Mouse (Mus musculus) Patski (cell line): ENCODE measurements around the gene Prune2. TPM values are rescaled to one million over a fixed set of nuclear protein-coding genes. Genes with fewer than 3 reads are reported as not detected.
A peak's percentile ranks its signal among the peaks of the same experiment; 100 is the strongest.

Experiments
- ATAC-seq: fragments of 100-300 bp; one replicate; pipeline ENCODE4 v1.8.0; 2021
- CTCF ChIA-PET: fragments of 350-600 bp; sonication (Branson Sonifier 250); formaldehyde crosslinking; loops from one replicate; lab custom pipeline; 2022; ENCODE audit warnings: inconsistent platforms; lab: Charles Lee
- POLR2A ChIA-PET: fragments of 350-600 bp; sonication (Branson Sonifier 250); formaldehyde crosslinking; loops from one replicate; lab custom pipeline; 2022; ENCODE audit warnings: antibody characterized with exemption, inconsistent platforms; lab: Charles Lee
- DNase-seq: peaks from one replicate; pipeline ENCODE4 v3.0.0-alpha.2; 2011; ENCODE audit warnings: low read depth, low spot score
- H3K27me3 ChIP-seq: fragments of 371-371 bp; one replicate; pipeline ENCODE4 v1.5.1; 2021
- CTCF ChIP-seq: fragments of 100-300 bp; IDR thresholded peaks from one replicate; pipeline ENCODE4 v1.5.1; 2021
- in situ Hi-C: fragments of 300-500 bp; cut with MboI; formaldehyde crosslinking; loops from 3 replicates; pipeline ENCODE4 v1.11.1; 2018; ENCODE audit warnings: low pct_unique_long_range_greater_than_20kb, mixed read lengths
- polyA plus RNA-seq: library from polyadenylated mRNA; unstranded; gene quantifications from one replicate; pipeline ENCODE4 v1.2.3, GENCODE M21; 2021

The Prune2 gene
- 0.33 TPM for polyA plus RNA-seq

DNA sequence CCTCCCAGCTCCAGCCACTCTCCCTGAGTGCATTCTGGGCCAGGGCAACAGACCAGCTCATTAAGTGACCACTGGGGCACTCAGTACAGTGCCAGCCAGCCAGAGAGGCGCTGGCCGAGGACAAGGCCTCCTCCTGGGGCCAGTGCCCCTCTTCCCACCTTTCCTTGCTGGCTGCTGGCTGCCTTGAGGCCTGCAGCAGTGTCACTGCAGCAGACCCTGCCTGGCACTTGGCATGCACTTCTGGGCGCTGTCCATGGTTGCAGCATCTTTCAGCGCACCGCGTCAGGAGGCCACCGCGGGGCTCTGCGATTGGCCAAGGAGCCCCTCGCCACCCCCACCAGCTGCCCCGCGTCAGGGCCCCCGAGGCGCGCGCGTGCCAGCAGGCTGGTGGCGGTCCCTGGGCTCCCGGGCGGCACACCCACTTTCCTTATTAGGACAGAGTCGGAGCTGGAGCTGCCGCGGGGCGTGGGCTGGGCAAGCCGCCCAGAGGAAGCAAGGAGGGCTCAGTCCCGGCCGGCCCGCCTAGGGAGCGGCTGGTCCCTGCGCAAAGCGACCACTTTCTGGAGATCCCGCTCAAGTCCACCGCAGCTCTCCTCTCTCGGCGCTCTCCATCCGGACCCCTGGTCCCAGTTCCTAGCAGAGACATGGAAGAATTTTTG lies at the start of gene Prune2:
TSS of gene Prune2 (plus strand) at position 506 of the 659 bp plus-strand sequence.
- ATAC-seq (peak; percentile 92), DNase-seq (peak; percentile 34)
- TF ChIP-seq CTCF: no peak
- H3K27me3 ChIP-seq: peaks cover 23% of the 10 kb centered on the region
- ChIA-PET CTCF (interaction anchor here (1.2 kb wide), 1 partner anchor 52 kb away, joined by 3 read pairs; no protein-coding TSS in a partner anchor), POLR2A (interaction anchor here (0.6 kb wide), 1 partner anchor 293 kb away, joined by 4 read pairs; no protein-coding TSS in a partner anchor)
- in situ Hi-C loops: no loop called here

DNA sequence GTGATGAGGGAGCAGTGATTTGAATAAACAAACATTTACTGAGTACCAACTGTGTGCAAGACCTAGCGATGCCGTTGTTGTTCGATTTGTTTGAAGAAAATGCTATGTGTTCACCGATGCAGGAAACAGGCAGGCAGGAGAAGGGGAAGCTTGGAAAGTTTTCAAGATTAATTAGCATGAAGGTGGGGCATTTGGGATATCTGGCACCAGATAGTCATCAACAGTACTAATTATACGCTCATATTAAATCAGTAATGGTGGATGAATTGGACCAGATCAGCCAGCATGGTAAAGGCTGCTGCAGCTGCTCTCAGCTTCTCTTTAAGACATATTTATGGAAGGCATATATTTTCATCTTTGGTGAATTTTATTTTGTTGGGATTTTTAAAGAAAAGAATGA lies 44.4 kb upstream of the Prune2 start:
- POLR2A ChIA-PET: interaction anchor here (0.8 kb wide), 1 partner anchor 118 kb away, joined by 3 read pairs; no protein-coding TSS in a partner anchor
- CTCF ChIA-PET: interaction anchor here (0.6 kb wide), 1 partner anchor 387 kb away, joined by 3 read pairs; no protein-coding TSS in a partner anchor
- no peak for ATAC-seq

DNA sequence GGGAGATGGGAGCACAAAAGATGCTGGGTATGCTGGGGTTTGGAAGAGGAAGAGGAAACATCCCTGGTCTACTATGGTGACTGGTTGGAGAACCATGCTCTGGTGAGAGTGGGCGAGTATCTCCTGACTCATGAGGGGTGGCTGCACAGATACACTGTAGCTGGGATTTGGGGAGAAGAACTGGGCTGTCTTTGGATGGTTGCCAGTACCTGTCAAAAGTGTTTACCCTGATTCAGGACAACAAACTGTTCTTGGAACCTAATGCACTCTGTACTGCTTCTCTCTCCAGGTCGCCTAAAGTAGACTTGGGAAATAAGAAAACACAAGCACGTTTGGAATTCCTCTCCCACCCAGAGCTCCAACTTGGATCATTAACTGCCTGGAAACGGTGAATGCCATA lies 31.4 kb upstream of the Prune2 start:
- ChIA-PET POLR2A (no interaction called here), CTCF (no interaction called here)
- DNase-seq: no peak
- in situ Hi-C loops: no loop called here
- ATAC-seq: no peak
- TF ChIP-seq CTCF: no peak
- peaks cover 5% of the 10 kb centered on the region for H3K27me3 ChIP-seq

More for the DNA sequence above, 44.4 kb upstream of the Prune2 start:
- no peak for DNase-seq
- in situ Hi-C loops: no loop called here
- TF ChIP-seq CTCF: no peak
- peaks cover 11% of the 10 kb centered on the region for H3K27me3 ChIP-seq

DNA sequence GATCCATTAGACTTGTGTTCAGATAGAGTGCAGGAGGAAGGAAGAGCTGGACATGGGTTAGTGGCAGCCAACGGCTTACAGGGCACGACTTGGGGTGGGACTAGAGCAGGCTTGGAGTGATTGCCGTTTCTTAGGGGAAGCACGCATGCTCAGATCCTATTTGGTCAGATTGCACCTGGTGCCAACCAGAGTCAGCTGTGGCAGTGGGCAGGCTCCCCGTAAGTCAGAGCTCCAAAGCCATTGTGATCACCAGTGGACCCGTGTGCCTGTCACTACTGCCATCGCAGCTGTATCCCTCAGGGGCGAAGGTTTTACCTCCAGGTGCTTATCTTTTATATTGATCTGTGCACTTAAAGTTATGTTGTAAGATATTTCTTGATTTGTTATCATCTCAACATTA lies 21.3 kb upstream of the Prune2 start:
- no peak for ATAC-seq
- ChIA-PET CTCF (no interaction called here), POLR2A (interaction anchor here (0.6 kb wide), 1 partner anchor 18 kb away, joined by 3 read pairs; no protein-coding TSS in a partner anchor)
- no peak for TF ChIP-seq CTCF
- H3K27me3 ChIP-seq: peaks cover 42% of the 10 kb centered on the region
- DNase-seq: no peak
- in situ Hi-C loops: no loop called here

DNA sequence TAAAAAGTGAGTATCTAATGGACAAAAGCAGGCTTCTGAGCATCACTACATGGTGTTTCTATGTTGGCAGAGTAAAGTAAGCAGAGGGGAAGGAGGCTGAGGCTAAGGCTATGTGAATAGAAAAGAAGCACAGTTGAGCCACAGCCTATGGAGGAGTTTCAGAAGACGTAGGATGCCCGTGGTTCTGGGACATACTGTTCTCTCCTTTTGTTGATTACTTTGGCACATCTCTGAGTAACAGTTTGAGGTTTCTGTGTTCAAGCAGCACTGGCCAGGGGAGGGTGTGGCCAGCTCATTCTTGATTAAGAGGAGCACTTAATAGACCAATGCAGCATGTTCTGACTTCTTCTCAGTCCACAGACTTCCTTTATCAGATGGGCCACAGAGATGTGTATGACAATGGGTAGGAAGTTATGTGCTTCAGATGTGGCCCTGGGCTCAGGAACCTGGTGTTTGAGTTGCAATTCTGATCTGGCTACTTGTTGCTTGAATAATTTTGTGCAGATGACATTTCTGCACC lies 7.1 kb upstream of the Prune2 start:
- DNase-seq (no peak), ATAC-seq (no peak)
- ChIA-PET POLR2A (interaction anchor here (0.7 kb wide), 1 partner anchor 372 kb away, joined by 3 read pairs; no protein-coding TSS in a partner anchor), CTCF (no interaction called here)
- peaks cover 10% of the 10 kb centered on the region for H3K27me3 ChIP-seq
- TF ChIP-seq CTCF: no peak
- in situ Hi-C loops: no loop called here

DNA sequence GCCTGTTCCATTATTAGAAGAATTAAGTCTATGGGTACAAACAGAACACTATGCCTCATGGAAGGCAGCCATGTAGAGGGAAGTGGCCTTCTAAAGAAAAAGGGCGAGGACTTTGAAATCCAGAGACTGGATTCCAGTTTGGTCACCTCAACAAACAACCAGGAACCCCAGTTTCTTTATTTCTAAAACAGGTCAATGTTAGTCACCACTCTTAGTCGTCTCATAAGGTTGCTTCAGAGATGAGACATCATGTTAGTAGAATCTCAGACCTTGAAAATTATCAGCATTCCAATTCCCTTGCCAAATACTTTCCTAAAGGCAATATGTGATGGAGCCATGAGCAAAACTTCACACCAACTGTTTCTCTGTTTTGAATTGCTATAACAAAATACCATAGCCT lies 6.6 kb upstream of the Prune2 start:
- ChIA-PET CTCF (no interaction called here), POLR2A (no interaction called here)
- H3K27me3 ChIP-seq: peaks cover 14% of the 10 kb centered on the region
- TF ChIP-seq CTCF: no peak
- in situ Hi-C loops: no loop called here
- ATAC-seq (no peak), DNase-seq (no peak)

DNA sequence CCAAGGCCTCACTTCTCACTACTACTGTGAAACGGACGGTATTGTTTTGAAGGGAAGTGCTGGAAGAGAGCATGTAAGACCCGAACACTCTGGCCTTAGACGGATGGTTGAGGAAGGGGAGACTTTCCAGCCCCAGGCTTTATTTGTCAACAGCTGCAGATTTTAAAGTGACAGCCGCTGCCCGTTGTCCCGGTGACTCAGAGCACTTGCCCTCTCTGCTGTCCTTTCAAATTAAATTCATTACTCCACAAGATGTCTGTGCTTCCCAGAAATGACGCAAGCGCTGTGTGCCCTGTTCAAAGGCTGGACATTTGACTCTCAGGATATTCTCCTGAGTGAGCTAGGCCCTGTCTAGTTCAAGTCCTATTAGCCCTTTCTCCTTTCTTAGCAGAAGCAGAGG lies 5.9 kb upstream of the Prune2 start:
- ChIA-PET POLR2A (no interaction called here), CTCF (interaction anchor here (1.0 kb wide), 1 partner anchor 42 kb away, joined by 3 read pairs; no protein-coding TSS in a partner anchor)
- peaks cover 22% of the 10 kb centered on the region for H3K27me3 ChIP-seq
- in situ Hi-C loops: no loop called here
- DNase-seq (no peak), ATAC-seq (no peak)
- TF ChIP-seq CTCF: no peak

DNA sequence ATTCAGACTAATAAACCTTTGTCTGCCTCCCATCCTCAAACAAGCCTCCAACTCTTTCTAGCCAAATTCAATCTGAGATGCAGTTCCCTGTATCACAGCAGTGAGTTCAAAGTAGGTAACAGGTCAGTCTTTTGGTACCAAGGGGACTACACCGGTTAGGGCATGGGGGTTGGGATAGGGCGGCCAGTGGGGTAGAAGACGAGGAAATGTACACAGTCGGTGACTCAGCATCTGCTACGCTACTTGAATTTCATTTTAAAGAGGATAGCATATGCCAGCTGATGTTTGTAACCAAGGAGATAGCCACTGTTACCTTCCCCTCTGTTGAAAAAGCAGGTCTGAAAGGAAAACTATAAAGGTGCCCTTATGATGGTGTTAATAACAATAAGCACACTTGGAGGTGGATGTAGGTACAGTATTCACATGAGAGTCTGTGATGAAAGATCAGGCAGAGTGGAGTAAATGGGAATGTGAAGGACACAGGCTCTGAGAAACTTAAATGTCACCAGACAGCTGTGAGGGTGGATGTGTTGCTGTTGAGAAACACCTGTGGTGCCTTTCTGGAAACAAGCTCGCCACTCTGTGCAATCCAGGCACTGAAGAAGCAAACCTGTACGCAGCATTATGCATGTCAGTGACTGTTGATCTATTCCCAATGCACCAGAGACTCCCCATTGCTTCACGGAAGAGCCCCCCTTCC lies 5.1 kb upstream of the Prune2 start:
- ChIA-PET POLR2A (no interaction called here), CTCF (interaction anchor here (1.0 kb wide), 1 partner anchor 42 kb away, joined by 3 read pairs; no protein-coding TSS in a partner anchor)
- DNase-seq: no peak
- ATAC-seq: no peak
- H3K27me3 ChIP-seq: peaks cover 23% of the 10 kb centered on the region
- TF ChIP-seq CTCF: no peak
- in situ Hi-C loops: no loop called here

DNA sequence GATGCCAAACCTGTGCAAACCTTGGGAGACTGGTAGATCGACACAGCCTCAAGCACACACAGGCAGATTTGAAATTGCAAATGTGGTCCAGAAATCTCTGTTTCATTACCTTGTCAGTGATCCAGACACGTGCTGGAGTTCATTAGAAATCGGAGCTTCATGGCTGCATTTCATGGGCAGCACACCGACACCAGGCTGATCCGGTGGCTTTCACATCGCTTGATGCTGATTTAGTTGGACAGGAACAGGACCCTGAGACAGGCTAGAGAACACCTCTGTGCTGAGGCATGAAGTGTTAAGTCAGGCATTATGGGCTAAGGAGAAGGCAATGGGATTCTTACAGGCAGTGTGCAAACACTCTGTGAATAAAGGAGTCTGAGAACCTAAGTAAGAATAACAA lies 1.2 kb upstream of the Prune2 start:
- TF ChIP-seq CTCF: no peak
- ChIA-PET CTCF (interaction anchor here (1.2 kb wide), 1 partner anchor 51 kb away, joined by 3 read pairs; no protein-coding TSS in a partner anchor), POLR2A (no interaction called here)
- DNase-seq (no peak), ATAC-seq (no peak)
- in situ Hi-C loops: no loop called here
- H3K27me3 ChIP-seq: peaks cover 23% of the 10 kb centered on the region

DNA sequence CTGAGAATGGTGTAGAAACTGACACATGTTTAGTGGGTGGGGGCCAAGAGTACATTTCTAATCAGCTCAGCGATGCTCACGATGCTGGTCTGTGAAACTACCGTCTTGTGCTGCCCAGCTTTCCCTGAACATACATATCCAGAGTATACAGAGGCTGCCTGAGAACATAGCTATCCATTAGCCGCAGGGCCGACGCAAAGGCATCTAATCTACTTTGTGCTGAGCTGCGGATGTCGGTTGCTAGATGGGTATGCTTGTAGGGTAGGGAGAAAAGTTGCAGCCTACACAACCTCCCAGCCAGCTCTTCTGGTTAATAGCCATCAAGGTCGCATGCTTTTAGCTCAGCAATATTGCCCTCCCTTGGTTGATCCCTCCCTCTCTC lies 696 bp upstream of the Prune2 start:
- ChIA-PET POLR2A (interaction anchor here (0.6 kb wide), 1 partner anchor 294 kb away, joined by 4 read pairs; no protein-coding TSS in a partner anchor), CTCF (interaction anchor here (1.2 kb wide), 1 partner anchor 52 kb away, joined by 3 read pairs; no protein-coding TSS in a partner anchor)
- in situ Hi-C loops: no loop called here
- no peak for TF ChIP-seq CTCF
- H3K27me3 ChIP-seq: peaks cover 23% of the 10 kb centered on the region
- ATAC-seq (no peak), DNase-seq (no peak)
